10 mouse cellular contexts compared by ENCODE assay signal in genomic region chr5:132186221-132186620, GRCm38 (mm10).
A peak's percentile ranks its signal among the peaks of the same experiment; 100 is the strongest.
DNase-seq lines count a peak whose midpoint lies in the region; ATAC-seq lines count a peak whose summit lies in the region.
"Had no signal": no experiment of that assay in that cellular context is flagged by ENCODE, and none has a peak within 500 bp of the region (broad histone marks: within the 10 kb centered on the region; RNA-seq: fewer than 3 reads in every experiment).

No protein-coding gene starts in this region.

- H3K9ac ChIP-seq in hindbrain, embryonic 11.5 days (ENCODE audit: low read depth, low read length) = no peak overlapping the region
- no peak overlapping the region for H3K9ac ChIP-seq in embryonic facial prominence, embryonic 14.5 days (ENCODE audit: low read depth, low read length)
- no peak overlapping the region for H3K9ac ChIP-seq in intestine, embryonic 15.5 days

- no peaks in the 10 kb centered on the region for H3K27me3 ChIP-seq in hindbrain, embryonic 10.5 days (ENCODE audit: insufficient read depth, poor library complexity, severe bottlenecking)
- no peaks in the 10 kb centered on the region for H3K27me3 ChIP-seq in hindbrain, embryonic 11.5 days (ENCODE audit: control insufficient read depth, insufficient read depth, low read length)
- H3K27me3 ChIP-seq in embryonic facial prominence, embryonic 14.5 days (replicated peaks; ENCODE audit: control insufficient read depth, insufficient read depth, low read length) = no peaks in the 10 kb centered on the region
- no peaks in the 10 kb centered on the region for H3K27me3 ChIP-seq in intestine, embryonic 15.5 days (replicated peaks)

- peak overlapping the region; percentile 59; the same call in 1 of the 2 replicates for H3K27ac ChIP-seq in hindbrain, embryonic 10.5 days
- no peak overlapping the region for H3K27ac ChIP-seq in hindbrain, embryonic 11.5 days (ENCODE audit: low read depth, low read length)
- peak overlapping the region; percentile 6; the same call in 1 of the 2 replicates for H3K27ac ChIP-seq in embryonic facial prominence, embryonic 14.5 days (replicated peaks; ENCODE audit: low read depth, low read length)
- 0 out of 2 replicates have a peak overlapping the region, but pooled peaks have one; percentile 17 for H3K27ac ChIP-seq in intestine, embryonic 15.5 days

- H3K4me1 ChIP-seq in hindbrain, embryonic 10.5 days (replicated peaks) = peaks cover 32% of the 10 kb centered on the region
- no peaks in the 10 kb centered on the region for H3K4me1 ChIP-seq in hindbrain, embryonic 11.5 days (replicated peaks; ENCODE audit: control insufficient read depth, insufficient read depth, low read length)
- peaks cover 29% of the 10 kb centered on the region for H3K4me1 ChIP-seq in embryonic facial prominence, embryonic 14.5 days (ENCODE audit: control insufficient read depth, insufficient read depth, low read length)
- H3K4me1 ChIP-seq in intestine, embryonic 15.5 days (replicated peaks) = peaks cover 33% of the 10 kb centered on the region

- no peak for ATAC-seq in hindbrain, embryonic 11.5 days (ENCODE audit: low FRiP score)
- peak; percentile 74 for ATAC-seq in embryonic facial prominence, embryonic 14.5 days (ENCODE audit: low read depth)
- ATAC-seq in intestine, embryonic 15.5 days = no peak

- no peak overlapping the region for H3K4me2 ChIP-seq in hindbrain, embryonic 11.5 days (replicated peaks; ENCODE audit: low read depth, low read length)
- H3K4me2 ChIP-seq in embryonic facial prominence, embryonic 14.5 days (ENCODE audit: low read depth, low read length) = peak overlapping the region; percentile 36
- no peak overlapping the region for H3K4me2 ChIP-seq in intestine, embryonic 15.5 days (replicated peaks)

- DNase-seq in hindbrain, embryonic 10.5 days (ENCODE audit: low spot score) = no peak
- DNase-seq in hindbrain, embryonic 11.5 days (ENCODE audit: low spot score) = no peak
- peak; percentile 54 for DNase-seq in embryo, embryonic 10.5 days (ENCODE audit: low spot score)
- DNase-seq in embryonic facial prominence, embryonic 14.5 days (ENCODE audit: low spot score) = peak; percentile 85
- no peak for DNase-seq in thymus, postnatal 0 days (ENCODE audit: low spot score)
- no peak for DNase-seq in right cerebral cortex, adult 2 months (ENCODE audit: low spot score in 2 of 2)
- DNase-seq in left cerebral cortex, adult 8-10 months (ENCODE audit: low spot score in 2 of 2) = no peak
- DNase-seq: lung, adult 18-20 months; thymus, postnatal 25 days had no signal

- H3K4me3 ChIP-seq in hindbrain, embryonic 10.5 days = no peak overlapping the region
- no peak overlapping the region for H3K4me3 ChIP-seq in hindbrain, embryonic 11.5 days (ENCODE audit: low read depth, low read length)
- no peak overlapping the region for H3K4me3 ChIP-seq in embryonic facial prominence, embryonic 14.5 days (ENCODE audit: low read depth, low read length)
- no peak overlapping the region for H3K4me3 ChIP-seq in intestine, embryonic 15.5 days (replicated peaks)

- no peaks in the 10 kb centered on the region for H3K9me3 ChIP-seq in hindbrain, embryonic 10.5 days
- H3K9me3 ChIP-seq in hindbrain, embryonic 11.5 days (ENCODE audit: control insufficient read depth, low read length) = no peaks in the 10 kb centered on the region
- H3K9me3 ChIP-seq in embryonic facial prominence, embryonic 14.5 days (ENCODE audit: control insufficient read depth, low read length) = no peaks in the 10 kb centered on the region
- H3K9me3 ChIP-seq in intestine, embryonic 15.5 days = no peaks in the 10 kb centered on the region

- H3K36me3 ChIP-seq in hindbrain, embryonic 10.5 days = no peaks in the 10 kb centered on the region
- no peaks in the 10 kb centered on the region for H3K36me3 ChIP-seq in hindbrain, embryonic 11.5 days (ENCODE audit: control insufficient read depth, insufficient read depth, low read length)
- no peaks in the 10 kb centered on the region for H3K36me3 ChIP-seq in embryonic facial prominence, embryonic 14.5 days (ENCODE audit: control insufficient read depth, insufficient read depth, low read length)
- no peaks in the 10 kb centered on the region for H3K36me3 ChIP-seq in intestine, embryonic 15.5 days

- WGBS in hindbrain, embryonic 10.5 days = 50% methylated on average over 7 of the region's 7 CpGs
- 46% methylated on average over 7 of the region's 7 CpGs for whole genome bisulfite sequencing in hindbrain, embryonic 11.5 days
- WGBS in embryonic facial prominence, embryonic 14.5 days = 7% methylated on average over 7 of the region's 7 CpGs
- WGBS in intestine, embryonic 15.5 days = 43% methylated on average over 7 of the region's 7 CpGs

Comparison
In these comparisons a context has a peak if more than half of its experiments do, and no peak if none do; other contexts are left out.
1. DNase-seq: peak in embryo, embryonic 10.5 days (single experiment) and embryonic facial prominence, embryonic 14.5 days (single experiment); none in hindbrain, embryonic 10.5 days (single experiment), hindbrain, embryonic 11.5 days (single experiment), thymus, postnatal 0 days (single experiment), right cerebral cortex, adult 2 months (0 of 2) and left cerebral cortex, adult 8-10 months (0 of 2).